Mouse (Mus musculus) ES-E14 (cell line): ENCODE results near the gene Samd7. TPM values are rescaled to one million over a fixed set of nuclear protein-coding genes. Genes with fewer than 3 reads are reported as not detected.

Experiments used
- DNase-seq: peaks from one replicate; pipeline ENCODE4 v3.0.0-alpha.2; 2013; ENCODE audit warnings: low read depth, low spot score
- H3K27ac ChIP-seq: 2 replicates; pipeline ENCODE4 v1.5.1; 2012; ENCODE audit warnings: low read depth, mild to moderate bottlenecking, low read length, moderate library complexity, mixed read lengths; ENCODE audit not compliant: poor library complexity, insufficient read depth, severe bottlenecking
- H3K36me3 ChIP-seq: 2 replicates; pipeline ENCODE4 v1.6.1; 2012; ENCODE audit warnings: mild to moderate bottlenecking, low read length, moderate library complexity, mixed read lengths; ENCODE audit not compliant: control insufficient read depth, poor library complexity, insufficient read depth, severe bottlenecking
- H3K4me1 ChIP-seq, 2 experiments: fragments of 150-350 bp in 1 of 2; sonication (generic) in 1 of 2; 2 replicates each; pipeline ENCODE4 v1.6.1; 2012; ENCODE audit warnings: low read length in 2 of 2, mild to moderate bottlenecking in 1 of 2, mixed read lengths in 1 of 2; ENCODE audit not compliant: control insufficient read depth in 2 of 2, insufficient read depth in 2 of 2, poor library complexity in 1 of 2
- H3K4me3 ChIP-seq, 2 experiments: fragments of 150-350 bp in 1 of 2; sonication (generic) in 1 of 2; 2 replicates each; pipeline ENCODE4 v1.5.1; 2012; ENCODE audit warnings: low read length in 2 of 2, low read depth in 1 of 2, mild to moderate bottlenecking in 1 of 2, mixed read lengths in 1 of 2; ENCODE audit not compliant: insufficient read depth in 1 of 2, poor library complexity in 1 of 2, severe bottlenecking in 1 of 2
- H3K9ac ChIP-seq: 2 replicates; pipeline ENCODE4 v1.6.1; 2012; ENCODE audit warnings: low read depth, mild to moderate bottlenecking, low read length, mixed read lengths; ENCODE audit not compliant: poor library complexity, insufficient read depth, severe bottlenecking
- H3K9me3 ChIP-seq: fragments of 150-350 bp; sonication (generic); 2 replicates; pipeline ENCODE4 v1.6.1; 2012; ENCODE audit warnings: low read depth, mild to moderate bottlenecking, low read length; ENCODE audit not compliant: control insufficient read depth, insufficient read depth
- CHD2 ChIP-seq: IDR thresholded peaks from 2 replicates; pipeline ENCODE4 v1.6.1; 2014; ENCODE audit warnings: mild to moderate bottlenecking, low read depth, low read length, inconsistent platforms
- HCFC1 ChIP-seq: IDR thresholded peaks from 2 replicates; pipeline ENCODE4 v1.6.1; 2012; ENCODE audit warnings: low read length, inconsistent platforms, borderline replicate concordance; ENCODE audit not compliant: insufficient read depth
- MAFK ChIP-seq: IDR thresholded peaks from 2 replicates; pipeline ENCODE4 v1.6.1; 2014; ENCODE audit warnings: mild to moderate bottlenecking, low read depth, low read length, inconsistent platforms; ENCODE audit not compliant: insufficient read depth
- ZC3H11A ChIP-seq: IDR thresholded peaks from 2 replicates; pipeline ENCODE4 v1.6.1; 2012; ENCODE audit warnings: low read depth, mild to moderate bottlenecking, inconsistent platforms, low read length, borderline replicate concordance
- ZNF384 ChIP-seq: IDR thresholded peaks from 2 replicates; pipeline ENCODE4 v1.6.1; 2012; ENCODE audit warnings: low read depth, low read length, inconsistent platforms
- in situ Hi-C, 2 experiments: fragments of 600-800 bp; cut with MboI; formaldehyde crosslinking; loops; one replicate each; pipeline ENCODE4 v1.15.1; 2025; ENCODE audit warnings: low sequenced_read_pairs in 2 of 2, inconsistent platforms in 1 of 2; ENCODE audit not compliant: unreplicated experiment in 2 of 2
- total RNA-seq: library from RNA; depleted of rRNA; stranded (reverse); fragments of 300-350 nt; gene quantifications from 2 replicates; pipeline ENCODE4 v1.2.3, GENCODE M21; 2012

Gene Samd7
- total RNA-seq, 1 experiment = 0.49 TPM

- peak; percentile 36 for DNase-seq
- H3K4me3 ChIP-seq = peak overlapping the region in 1 of 2 experiments; percentile 28; a peak in 1 of 4 replicates
- H3K36me3 ChIP-seq = no peaks in the 10 kb centered on the region
- H3K9ac ChIP-seq = no peak overlapping the region
- TF ChIP-seq ZC3H11A (no peak), MAFK (no peak), HCFC1 (no peak), CHD2 (no peak), ZNF384 (no peak)
- peaks cover 12 to 13% of the 10 kb centered on the region in 2 experiments for H3K4me1 ChIP-seq
- H3K27ac ChIP-seq = no peak overlapping the region
- no peaks in the 10 kb centered on the region for H3K9me3 ChIP-seq
- in situ Hi-C loops = loop anchor here in 1 of 2 experiments (10.0 kb wide), 1 partner anchor 127 kb away; the partner anchor contains the start of gene Actrt3
Observed at GRCm38 (mm10) chr3:30722036-30722435, 24.1 kb upstream of the Samd7 start.

GRCm38 (mm10) chr3:30722461-30722860, 23.6 kb upstream of the Samd7 start:
- in situ Hi-C loops = loop anchor here in 1 of 2 experiments (10.0 kb wide), 1 partner anchor 128 kb away; the partner anchor contains the start of gene Actrt3
- H3K9me3 ChIP-seq = no peaks in the 10 kb centered on the region

GRCm38 (mm10) chr3:30723179-30723578, 22.9 kb upstream of the Samd7 start:
- Histone ChIP-seq H3K4me3 (no peak overlapping the region), H3K9me3 (no peaks in the 10 kb centered on the region), H3K36me3 (no peaks in the 10 kb centered on the region), H3K27ac (no peak overlapping the region), H3K9ac (no peak overlapping the region), H3K4me1 (peaks cover 12 to 13% of the 10 kb centered on the region in 2 experiments)
- in situ Hi-C loops = loop anchor here in 1 of 2 experiments (10.0 kb wide), 1 partner anchor 128 kb away; the partner anchor contains the start of gene Actrt3
- no peak for DNase-seq
- no peak for TF ChIP-seq MAFK
- TF ChIP-seq CHD2 = no peak
- TF ChIP-seq HCFC1 = no peak
- TF ChIP-seq ZC3H11A = no peak

More at GRCm38 (mm10) chr3:30722461-30722860, 23.6 kb upstream of the Samd7 start:
- H3K36me3 ChIP-seq = no peaks in the 10 kb centered on the region
- no peak overlapping the region for H3K27ac ChIP-seq
- H3K4me1 ChIP-seq = peaks cover 12 to 13% of the 10 kb centered on the region in 2 experiments
- H3K9ac ChIP-seq = no peak overlapping the region
- no peak for DNase-seq
- no peak overlapping the region for H3K4me3 ChIP-seq
- TF ChIP-seq HCFC1 (no peak), ZC3H11A (no peak), CHD2 (no peak), ZNF384 (no peak), MAFK (no peak)

- Histone ChIP-seq H3K9me3 (no peaks in the 10 kb centered on the region), H3K27ac (peak overlapping the region; percentile 59), H3K36me3 (no peaks in the 10 kb centered on the region), H3K4me1 (peaks cover 12 to 13% of the 10 kb centered on the region in 2 experiments), H3K9ac (no peak overlapping the region), H3K4me3 (peak overlapping the region in 1 of 2 experiments; percentile 15; a peak in 2 of 4 replicates)
- peak; percentile 88 for DNase-seq
- peak; percentile 83 for TF ChIP-seq MAFK
- TF ChIP-seq HCFC1 = no peak
- 0 out of 2 replicates have a peak, but pooled peaks have one; percentile 51 for TF ChIP-seq CHD2
- in situ Hi-C loops = loop anchor here in 1 of 2 experiments (10.0 kb wide), 1 partner anchor 129 kb away; the partner anchor contains the start of gene Actrt3
Observed at GRCm38 (mm10) chr3:30724105-30724824, 21.8 kb upstream of the Samd7 start.
